Mouse (Mus musculus): ENCODE data around the gene Mcmbp.
"Not testable (repeated sequence)": the region's sequence is repeated elsewhere in the genome, so short reads cannot be mapped to it uniquely, and the experiment has no call there.

Mcmbp gene

DNA sequence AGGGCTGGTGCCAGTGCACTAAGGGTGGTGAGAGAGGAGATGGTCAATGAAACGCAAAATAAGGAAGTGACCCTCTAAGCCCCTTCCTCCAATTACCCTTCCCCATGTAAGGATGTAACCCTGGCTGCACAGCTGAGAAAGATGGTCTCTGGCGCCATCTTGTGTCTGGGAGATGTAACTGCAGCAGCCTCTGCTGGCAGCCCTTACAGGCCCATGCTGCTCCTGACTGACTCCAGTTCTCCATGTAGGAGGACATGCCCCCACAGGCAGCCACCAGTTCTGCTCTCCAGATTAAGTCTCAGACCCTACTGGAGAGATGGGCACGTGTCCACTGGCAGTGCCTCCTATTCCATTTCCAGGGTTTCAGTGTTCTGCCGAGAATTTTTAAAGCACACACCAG, 34.6 kb downstream of the Mcmbp start:
- peak; percentile 95 for DNase-seq

DNA sequence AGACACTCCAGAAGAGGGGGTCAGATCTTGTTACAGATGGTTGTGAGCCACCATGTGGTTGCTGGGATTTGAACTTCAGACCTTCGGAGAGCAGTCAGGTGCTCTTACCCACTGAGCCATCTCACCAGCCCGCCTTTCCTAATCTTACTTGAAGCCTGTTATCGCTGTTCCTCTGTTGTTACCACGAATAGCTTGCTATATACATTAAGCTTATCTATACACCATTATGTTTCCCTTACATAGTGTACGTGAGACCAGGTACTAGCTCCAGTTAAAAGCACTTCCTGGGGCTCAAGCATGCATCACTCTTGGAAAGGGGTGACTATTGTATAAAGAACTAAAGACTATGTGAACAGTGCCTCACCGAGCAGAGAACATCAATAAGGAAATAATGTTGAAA, 40.3 kb downstream of the Mcmbp start:
- not testable (repeated sequence) for DNase-seq

DNA sequence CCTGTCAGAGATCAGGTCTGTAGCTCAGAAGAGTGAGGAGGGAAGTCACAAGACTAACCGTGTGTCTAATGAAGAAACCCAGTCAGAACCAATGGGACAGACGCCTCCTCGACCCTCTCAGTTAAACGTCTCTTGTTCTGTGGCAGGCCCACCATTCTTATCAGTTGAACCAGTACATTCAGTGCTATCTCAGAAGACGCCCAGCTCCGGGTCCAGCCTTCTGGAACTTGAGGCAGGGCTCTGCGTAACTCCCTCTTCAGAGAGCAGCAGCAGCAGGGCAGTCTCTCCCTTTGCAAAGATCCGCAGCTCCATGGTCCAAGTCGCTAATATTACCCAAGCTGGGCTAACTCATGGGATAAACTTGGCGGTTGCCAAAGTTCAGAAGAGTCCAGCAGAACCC, 45.4 kb downstream of the Mcmbp start:
- DNase-seq = no peak

DNA sequence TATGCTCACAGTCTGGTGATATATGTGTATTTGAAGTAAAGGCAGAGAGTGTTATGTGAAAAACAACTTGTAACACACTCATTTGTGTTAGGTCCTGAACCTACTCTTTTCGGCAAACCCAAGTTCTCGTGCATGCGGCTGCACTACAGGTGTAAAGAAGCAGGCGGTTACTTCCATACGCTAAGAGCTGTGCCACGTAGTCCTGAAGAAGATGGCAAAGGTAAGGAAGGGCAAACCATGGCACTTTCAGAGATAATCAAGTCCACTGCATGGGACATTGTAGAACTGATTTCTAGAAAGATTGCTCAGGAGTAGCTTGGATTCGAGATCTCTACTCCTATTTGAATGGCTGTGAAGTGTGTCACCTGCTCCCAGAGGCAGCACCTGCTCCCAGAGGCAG, 48.1 kb downstream of the Mcmbp start:
- peak; percentile 28 for DNase-seq

DNA sequence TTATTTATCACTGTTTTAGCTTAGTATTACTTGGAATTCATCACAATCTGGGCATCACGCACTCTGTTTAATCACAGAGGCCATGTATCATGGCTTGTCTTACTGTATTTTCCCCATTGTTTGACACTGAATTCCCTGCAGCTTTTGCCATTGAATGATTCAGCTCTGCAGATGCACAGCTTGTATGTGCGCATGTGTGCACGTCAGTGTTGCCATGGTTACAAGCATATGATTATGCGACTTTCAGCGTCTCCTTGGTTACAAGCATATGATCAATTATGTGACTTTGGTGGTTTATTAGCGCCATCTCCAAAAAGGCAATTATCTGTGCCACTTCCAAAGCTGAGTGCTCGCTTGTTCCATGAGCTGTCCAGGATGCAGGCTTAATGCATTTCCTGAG, 49.5 kb downstream of the Mcmbp start:
- peak; percentile 71 for DNase-seq

DNA sequence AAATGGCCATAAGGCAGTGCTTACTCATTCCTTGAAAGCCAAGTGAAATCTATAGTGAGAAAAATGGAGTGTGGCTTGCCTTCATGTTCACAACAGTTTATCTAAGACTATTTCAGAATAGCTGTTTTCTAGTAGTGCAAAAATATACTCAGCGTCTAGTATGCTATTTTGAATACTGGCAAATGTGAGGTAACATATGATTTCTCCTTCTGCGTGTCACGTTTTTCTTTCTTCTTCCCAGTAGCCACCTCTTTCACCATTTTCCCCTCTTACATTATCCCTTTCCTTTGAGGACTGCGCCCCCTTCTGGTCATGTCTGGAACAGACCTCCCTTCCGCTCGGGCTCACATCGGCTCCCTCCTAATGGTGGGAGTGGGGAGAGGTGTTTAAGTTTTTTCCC, 50.2 kb downstream of the Mcmbp start:
- peak; percentile 94 for DNase-seq

DNA sequence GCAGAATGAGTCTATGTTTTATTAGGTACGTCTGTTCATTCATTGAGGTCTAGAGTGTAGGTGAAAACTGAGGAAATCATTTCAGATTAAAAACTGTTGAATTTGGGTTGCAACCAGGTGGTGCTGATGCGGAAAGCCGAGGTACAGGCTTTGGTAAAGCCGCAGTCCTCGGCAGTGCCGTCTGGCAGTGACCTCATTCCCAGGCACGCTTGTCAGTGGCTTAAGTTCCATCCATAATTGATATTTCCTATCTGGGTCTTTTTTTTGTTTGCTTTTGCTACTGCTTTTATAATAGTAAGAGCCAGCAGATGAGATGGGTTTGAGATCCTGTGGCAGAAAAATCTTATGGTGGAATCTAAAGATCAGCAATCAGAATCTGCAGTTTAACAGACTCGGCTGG, 50.9 kb downstream of the Mcmbp start:
- DNase-seq = no peak

DNA sequence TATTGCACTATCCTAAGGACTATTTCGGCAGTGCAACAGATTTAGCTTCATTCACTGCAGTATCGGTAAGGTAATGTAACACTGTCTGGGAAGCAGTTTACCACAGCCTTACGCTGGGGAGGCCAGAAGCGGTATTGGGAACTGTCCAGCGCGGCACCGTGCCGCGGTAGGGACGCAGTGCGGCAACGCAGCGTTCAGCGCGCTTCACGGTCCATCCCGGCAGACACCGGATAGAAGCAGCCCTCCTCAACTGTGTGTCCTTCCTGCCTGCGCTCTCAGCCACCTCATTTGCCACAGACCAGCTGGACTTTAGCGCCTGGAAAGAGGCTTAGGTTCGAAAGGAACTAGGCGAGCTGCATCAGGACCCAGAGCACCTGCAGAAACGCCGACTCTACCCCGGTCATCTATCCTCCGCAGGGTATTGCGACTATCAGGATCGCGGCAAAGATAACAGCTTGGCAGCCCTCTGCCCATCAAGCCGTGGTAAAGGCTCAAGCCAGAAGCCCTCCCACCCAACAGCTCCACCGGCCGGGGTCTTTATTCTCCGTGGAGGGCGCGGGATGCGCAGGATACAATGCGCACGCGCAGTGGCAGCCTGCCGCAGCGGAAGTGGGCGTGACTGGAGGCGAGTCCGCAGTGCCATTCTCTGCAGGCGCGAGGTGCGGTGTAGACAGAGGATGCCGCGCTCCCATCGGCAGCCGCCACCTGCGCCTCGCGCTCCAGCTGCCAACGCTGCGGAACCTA, 52.3 kb downstream of the Mcmbp start:
- DNase-seq = peak; percentile 97

DNA sequence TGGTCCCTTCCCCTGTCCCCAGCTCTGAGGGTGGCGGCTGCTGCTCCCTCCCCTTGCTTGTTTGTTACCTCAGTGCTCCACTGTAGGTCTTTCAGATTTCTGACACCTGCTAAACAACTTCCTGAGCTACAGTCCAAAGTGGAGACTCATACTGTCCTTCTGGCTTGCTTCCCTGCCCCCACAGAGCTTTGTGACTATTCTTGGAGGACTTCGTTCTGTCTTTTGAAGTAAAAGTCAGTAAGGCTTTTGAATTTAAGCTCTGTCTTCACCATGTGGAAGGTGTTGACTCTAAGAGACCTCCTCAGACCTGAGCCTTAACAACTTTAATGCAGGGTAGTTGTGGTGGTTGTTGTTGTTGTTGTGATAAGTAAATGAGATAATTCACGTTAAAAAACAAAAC, 61.7 kb downstream of the Mcmbp start:
- DNase-seq = no peak

DNA sequence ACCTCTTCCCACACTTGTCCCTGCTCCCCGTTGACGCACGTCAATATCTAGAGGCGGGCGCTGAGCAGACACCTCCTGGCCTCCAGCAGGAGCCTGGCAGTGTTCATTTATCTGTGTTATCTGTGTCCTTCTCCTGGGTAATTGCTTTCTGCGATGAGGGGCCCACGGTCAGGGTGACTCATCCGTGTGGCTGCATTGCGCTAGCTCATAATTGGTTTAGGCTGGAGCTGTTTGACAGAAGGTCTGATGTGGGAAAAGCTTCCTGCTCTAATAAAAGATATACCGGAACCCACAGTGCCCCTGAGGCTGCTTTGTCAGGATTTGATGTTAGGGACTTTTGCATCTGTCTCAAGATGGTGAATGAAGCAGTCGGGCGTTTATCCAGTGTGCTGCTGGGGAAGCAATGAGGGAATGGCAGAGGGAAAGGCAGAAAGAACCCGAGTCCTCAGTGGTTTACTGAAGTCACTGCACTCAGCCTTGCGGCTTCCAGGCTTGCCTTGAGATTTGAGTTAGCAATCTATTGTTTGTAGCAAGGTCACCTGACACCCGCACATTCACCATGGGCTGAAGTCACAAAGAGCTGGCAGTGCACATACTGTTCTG, 67.8 kb downstream of the Mcmbp start:
- peak; percentile 89 for DNase-seq

DNA sequence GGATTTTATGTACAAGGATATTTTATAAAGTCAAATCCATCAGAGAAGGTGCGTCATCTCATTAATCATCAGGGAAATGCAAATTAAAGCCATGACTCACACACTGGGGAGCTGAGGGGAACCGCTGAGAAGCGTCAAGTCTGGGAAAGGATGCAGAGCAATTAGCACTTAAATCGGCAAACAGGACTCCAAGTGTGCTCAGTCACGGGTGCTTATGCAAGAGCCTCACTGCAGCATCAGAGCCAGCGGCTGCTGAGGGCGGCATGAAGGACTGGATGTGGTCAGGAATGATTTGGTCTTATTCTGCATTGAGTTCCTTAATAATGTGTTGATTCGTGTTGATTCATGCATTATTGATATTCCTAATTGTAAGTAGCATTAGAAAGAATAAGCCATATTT, 68.3 kb downstream of the Mcmbp start:
- DNase-seq = peak; percentile 90

DNA sequence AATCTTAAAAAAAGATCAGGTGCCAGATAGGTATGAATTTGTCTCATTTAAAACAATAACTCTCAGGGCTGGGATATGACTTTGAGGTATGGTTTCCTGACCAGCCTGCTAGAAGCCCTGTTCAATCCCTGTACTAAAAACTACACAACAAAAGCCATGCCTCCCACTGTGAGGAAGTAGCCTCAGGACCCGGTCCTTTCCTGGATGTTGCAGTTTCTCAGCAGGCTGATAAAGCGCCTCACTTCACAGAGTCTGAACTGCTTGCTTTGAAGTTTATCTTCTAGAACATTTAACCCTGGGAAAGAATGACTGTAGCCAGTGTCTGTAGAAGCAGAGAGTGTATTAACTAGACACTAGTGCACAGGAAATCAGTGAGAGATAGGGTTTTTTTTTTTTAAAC, 71.5 kb downstream of the Mcmbp start:
- DNase-seq = no peak

DNA sequence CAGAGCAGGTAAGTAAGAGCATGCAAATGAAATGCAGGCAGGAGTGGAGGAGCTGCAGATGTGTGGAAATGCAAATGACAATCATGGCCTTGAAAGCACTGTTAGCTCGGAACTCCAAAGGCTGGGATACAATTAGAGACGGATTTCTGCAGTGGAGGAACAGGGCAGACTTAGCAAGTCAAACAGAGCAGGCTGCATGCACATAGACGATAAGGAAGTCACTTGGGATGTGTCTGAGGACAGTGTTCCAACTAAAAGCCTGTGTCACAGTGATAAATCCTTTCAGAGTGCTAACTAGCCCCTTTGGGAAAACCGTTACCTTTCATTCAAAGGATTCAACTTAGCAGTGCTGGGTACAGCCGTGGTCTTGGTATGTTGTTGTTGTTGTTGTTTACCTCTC, 72.5 kb downstream of the Mcmbp start:
- DNase-seq = no peak

DNA sequence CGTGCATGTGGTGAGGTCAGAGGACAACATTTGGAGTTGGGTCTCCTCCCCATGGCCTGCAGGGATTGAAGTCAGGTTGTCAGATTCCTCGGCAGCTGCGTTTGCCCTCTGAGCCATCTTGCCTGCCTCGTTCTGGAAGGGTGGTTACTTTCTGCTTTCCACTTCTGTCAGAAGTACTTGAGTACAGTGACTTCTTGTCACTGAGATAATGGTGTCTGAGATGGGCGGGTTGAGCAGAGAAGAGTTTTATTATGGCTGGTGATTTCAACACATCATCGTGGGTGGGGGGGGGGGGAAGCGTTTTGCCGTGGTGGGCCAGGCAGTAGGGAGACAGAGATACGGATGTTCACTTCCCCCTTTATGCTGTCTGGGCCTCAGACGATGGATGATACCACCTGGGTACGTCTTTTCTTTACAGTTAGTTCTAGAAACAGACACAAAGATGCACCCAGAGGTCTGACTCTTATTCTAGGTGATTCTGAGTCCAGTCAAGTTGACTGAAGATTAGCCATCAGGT, 75.4 kb downstream of the Mcmbp start:
- peak; percentile 15 for DNase-seq

DNA sequence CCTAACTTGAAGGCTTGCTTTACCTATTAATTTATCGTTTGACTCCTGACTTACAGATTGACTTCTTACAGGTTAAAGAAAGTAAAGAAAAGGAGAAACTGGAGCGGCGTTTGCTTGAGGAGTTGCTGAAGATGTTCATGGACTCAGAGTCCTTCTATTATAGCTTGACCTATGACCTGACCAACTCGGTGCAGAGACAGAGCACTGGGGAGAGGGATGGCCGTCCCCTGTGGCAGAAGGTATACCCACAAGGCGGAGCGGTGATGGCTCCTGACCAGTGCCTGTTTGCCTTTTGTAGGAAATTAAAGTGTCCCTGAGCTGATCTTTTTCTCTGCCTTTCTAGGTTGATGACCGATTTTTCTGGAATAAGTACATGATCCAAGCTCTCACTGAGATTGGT, 76.4 kb downstream of the Mcmbp start:
- DNase-seq = peak; percentile 52

DNA sequence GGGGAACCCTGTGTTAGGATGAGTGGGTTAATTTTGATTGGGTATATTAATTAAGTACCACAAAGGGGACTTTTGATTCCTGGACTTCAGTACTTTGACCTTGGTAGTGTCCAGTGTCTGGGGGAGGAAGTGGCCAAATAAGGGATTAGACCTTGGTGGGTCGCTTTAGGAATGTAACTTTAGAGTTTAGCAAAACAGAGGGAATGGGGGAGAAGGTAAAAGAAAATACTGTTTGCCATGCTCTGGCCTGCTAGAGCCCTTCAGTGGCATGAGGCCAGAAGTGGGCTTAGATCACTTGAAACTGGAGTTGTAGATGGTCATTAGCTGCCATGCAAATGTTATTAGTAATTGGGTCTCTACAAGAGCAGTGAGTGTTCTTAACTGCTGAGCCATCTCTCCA, 83.3 kb downstream of the Mcmbp start:
- DNase-seq = no peak
